12 mouse cellular contexts compared by ENCODE assay signal in the genomic region with DNA sequence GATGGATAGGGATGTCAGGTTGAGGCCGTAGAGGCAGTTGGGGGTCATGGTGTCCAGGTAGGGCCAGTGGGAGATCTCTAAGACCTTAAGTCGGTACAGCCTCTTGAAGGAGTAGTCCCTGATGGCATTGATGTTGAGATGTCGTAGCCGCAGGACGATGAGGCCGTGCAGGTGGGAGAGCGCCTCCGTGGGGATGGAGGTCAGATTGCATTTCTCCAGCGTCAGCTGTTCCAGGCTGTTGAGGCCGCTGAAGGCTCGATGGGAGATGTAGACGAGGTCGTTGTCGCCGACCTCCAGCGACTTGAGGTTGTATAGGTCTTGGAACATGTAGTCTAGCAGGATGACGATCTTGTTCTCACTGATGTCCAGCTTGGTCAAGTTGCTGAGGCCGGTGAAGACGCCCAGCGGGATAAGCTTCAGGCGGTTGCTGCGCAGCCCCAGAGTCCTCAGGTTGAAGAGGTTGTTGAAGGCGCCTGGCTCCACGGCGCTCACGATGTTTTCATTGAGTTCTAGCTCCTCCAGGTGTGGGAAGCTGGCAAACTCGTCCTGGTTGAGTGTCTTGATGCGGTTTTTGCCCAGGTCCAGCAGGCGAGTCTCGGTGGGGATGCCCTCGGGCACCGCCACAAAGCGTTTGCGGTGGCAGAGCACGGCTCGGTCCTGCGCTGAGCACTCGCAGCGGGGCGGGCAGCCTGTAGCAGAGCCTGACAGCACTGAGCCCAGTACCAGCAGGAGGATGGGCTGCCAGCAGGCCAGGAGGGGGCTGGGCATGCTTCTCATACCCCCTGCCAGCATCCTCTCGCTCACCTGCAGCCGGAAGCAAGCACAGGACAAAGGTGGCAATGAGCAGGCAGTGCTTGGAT.
A peak's percentile ranks its signal among the peaks of the same experiment; 100 is the strongest.
DNase-seq lines count a peak whose midpoint lies in the region; ATAC-seq lines count a peak whose summit lies in the region.
"Had no signal": no experiment of that assay in that cellular context is flagged by ENCODE, and none has a peak within 500 bp of the region (broad histone marks: within the 10 kb centered on the region; RNA-seq: fewer than 3 reads in every experiment).

No protein-coding gene starts in this region.

- intact Hi-C loops in heart, postnatal 10 days (cut with DNase I), result no loop called here

- H3K9me3 ChIP-seq in heart, embryonic 15.5 days (replicated peaks), result no peaks in the 10 kb centered on the region
- no peaks in the 10 kb centered on the region for H3K9me3 ChIP-seq in midbrain, embryonic 10.5 days (replicated peaks)
- H3K9me3 ChIP-seq in midbrain, embryonic 16.5 days (replicated peaks; ENCODE audit: control insufficient read depth, low read length, poor library complexity, severe bottlenecking), result no peaks in the 10 kb centered on the region
- H3K9me3 ChIP-seq in limb, embryonic 11.5 days (ENCODE audit: control insufficient read depth, low read length), result no peaks in the 10 kb centered on the region

- no peak for DNase-seq in cerebellum, adult 18-20 months
- DNase-seq in heart, postnatal 10 days, result no peak
- no peak for DNase-seq in midbrain, embryonic 10.5 days (ENCODE audit: low spot score)
- no peak for DNase-seq in limb, embryonic 11.5 days (ENCODE audit: low spot score)
- DNase-seq in spleen, adult 18-20 months, result no peak
- DNase-seq: adrenal gland, adult 8-10 months; kidney, adult 18-20 months had no signal

- peak overlapping the region; percentile 40 for H3K4me2 ChIP-seq in heart, embryonic 15.5 days
- no peak overlapping the region for H3K4me2 ChIP-seq in midbrain, embryonic 16.5 days (ENCODE audit: low read length)
- H3K4me2 ChIP-seq in limb, embryonic 11.5 days (ENCODE audit: low read depth, severe bottlenecking), result 0 out of 2 replicates have a peak overlapping the region, but pooled peaks have one; percentile 8

- 21% methylated on average over 42 of the region's 42 CpGs for WGBS in heart, embryonic 15.5 days
- WGBS in midbrain, embryonic 10.5 days, result 23% methylated on average over 42 of the region's 42 CpGs
- 27% methylated on average over 42 of the region's 42 CpGs for whole genome bisulfite sequencing in midbrain, embryonic 16.5 days
- 20% methylated on average over 42 of the region's 42 CpGs for WGBS in limb, embryonic 11.5 days

- no peak overlapping the region for H3K27ac ChIP-seq in heart, embryonic 15.5 days
- H3K27ac ChIP-seq in midbrain, embryonic 10.5 days (replicated peaks), result no peak overlapping the region
- no peak overlapping the region for H3K27ac ChIP-seq in midbrain, embryonic 16.5 days (ENCODE audit: low read length)
- no peak overlapping the region for H3K27ac ChIP-seq in limb, embryonic 11.5 days (replicated peaks; ENCODE audit: low read depth, low read length)
- H3K27ac ChIP-seq: left cerebral cortex, adult 2 months; liver, embryonic 14.5 days had no signal

- H3K36me3 ChIP-seq in heart, embryonic 15.5 days, result no peaks in the 10 kb centered on the region
- H3K36me3 ChIP-seq in midbrain, embryonic 10.5 days, result peaks cover 12% of the 10 kb centered on the region; the same call in 1 of the 2 replicates
- peaks cover 28% of the 10 kb centered on the region for H3K36me3 ChIP-seq in midbrain, embryonic 16.5 days (ENCODE audit: control insufficient read depth, insufficient read depth, low read length)
- no peaks in the 10 kb centered on the region for H3K36me3 ChIP-seq in limb, embryonic 11.5 days (ENCODE audit: control insufficient read depth, insufficient read depth, low read length)

- 0 out of 2 replicates have a peak, but pooled peaks have one; percentile 38 for ATAC-seq in cerebellum, adult (ENCODE audit: insufficient number of reproducible peaks, low FRiP score, low TSS enrichment)
- ATAC-seq in heart, embryonic 15.5 days (replicated peaks; ENCODE audit: insufficient number of reproducible peaks, insufficient read depth, low FRiP score, low read depth), result no peak
- ATAC-seq in midbrain, embryonic 16.5 days, result no peak
- no peak for ATAC-seq in limb, embryonic 11.5 days (ENCODE audit: insufficient number of reproducible peaks, low FRiP score, low TSS enrichment, low read depth)

- H3K27me3 ChIP-seq in heart, embryonic 15.5 days, result peaks cover 65% of the 10 kb centered on the region
- peaks cover 75% of the 10 kb centered on the region for H3K27me3 ChIP-seq in midbrain, embryonic 10.5 days (ENCODE audit: low read depth, poor library complexity, severe bottlenecking)
- H3K27me3 ChIP-seq in midbrain, embryonic 16.5 days (ENCODE audit: control insufficient read depth, insufficient read depth, low read depth, low read length), result no peaks in the 10 kb centered on the region
- peaks cover 33% of the 10 kb centered on the region for H3K27me3 ChIP-seq in limb, embryonic 11.5 days (ENCODE audit: control insufficient read depth, insufficient read depth, low read length)

- peak overlapping the region; percentile 20 for H3K4me3 ChIP-seq in heart, embryonic 15.5 days
- H3K4me3 ChIP-seq in midbrain, embryonic 10.5 days, result peak overlapping the region; percentile 18; the same call in 1 of the 2 replicates
- no peak overlapping the region for H3K4me3 ChIP-seq in midbrain, embryonic 16.5 days (ENCODE audit: low read depth, low read length)
- H3K4me3 ChIP-seq in limb, embryonic 11.5 days (ENCODE audit: low read depth, low read length), result 0 out of 2 replicates have a peak overlapping the region, but pooled peaks have one; percentile 5
- H3K4me3 ChIP-seq: left cerebral cortex, adult 2 months had no signal

- H3K4me1 ChIP-seq in heart, embryonic 15.5 days (replicated peaks), result peaks cover 16% of the 10 kb centered on the region
- H3K4me1 ChIP-seq in midbrain, embryonic 10.5 days, result peaks cover 28% of the 10 kb centered on the region
- peaks cover 14% of the 10 kb centered on the region; the same call in 1 of the 2 replicates for H3K4me1 ChIP-seq in midbrain, embryonic 16.5 days (ENCODE audit: control insufficient read depth, insufficient read depth, low read length)
- H3K4me1 ChIP-seq in limb, embryonic 11.5 days (ENCODE audit: control insufficient read depth, insufficient read depth, low read length), result peaks cover 13% of the 10 kb centered on the region

- H3K9ac ChIP-seq in heart, embryonic 15.5 days, result no peak overlapping the region
- H3K9ac ChIP-seq in midbrain, embryonic 16.5 days (ENCODE audit: low read depth, low read length), result no peak overlapping the region
- H3K9ac ChIP-seq in limb, embryonic 11.5 days (ENCODE audit: low read length), result no peak overlapping the region
- H3K9ac ChIP-seq: liver, embryonic 14.5 days had no signal
